Mouse (Mus musculus) gastrocnemius, postnatal 10 days (tissue): ENCODE results near the gene Efcab11. TPM values are rescaled to one million over a fixed set of nuclear protein-coding genes. Genes with fewer than 3 reads are reported as not detected.
"Not testable (repeated sequence)": the region's sequence is repeated elsewhere in the genome, so short reads cannot be mapped to it uniquely, and the experiment has no call there.

ENCODE experiments used
- DNase-seq: peaks from one replicate; pipeline ENCODE4 v3.0.0; 2021; ENCODE audit warnings: mixed read lengths
- total RNA-seq, 2 experiments: library from RNA; stranded (reverse); gene quantifications; 2 replicates each; pipeline ENCODE4 v1.2.3; 2021

The Efcab11 gene
- total RNA-seq, 2 experiments from 2014 or later, result 0.84 to 1.7 TPM

- no peak for DNase-seq
Observed at GRCm38 (mm10) chr12:99874609-99875008, 9.6 kb downstream of the Efcab11 start.

- no peak for DNase-seq
Observed at GRCm38 (mm10) chr12:99873443-99873842, 10.8 kb downstream of the Efcab11 start.

- DNase-seq, result no peak
Observed at GRCm38 (mm10) chr12:99868821-99869220, 15.4 kb downstream of the Efcab11 start.

GRCm38 (mm10) chr12:99864613-99865012 is 19.6 kb downstream of the Efcab11 start:
- no peak for DNase-seq

- DNase-seq, result no peak
Observed at GRCm38 (mm10) chr12:99860981-99861380, 23.3 kb downstream of the Efcab11 start.

GRCm38 (mm10) chr12:99859391-99860100 is 24.7 kb downstream of the Efcab11 start:
- no peak for DNase-seq

GRCm38 (mm10) chr12:99858664-99859063 is 25.6 kb downstream of the Efcab11 start:
- DNase-seq, result no peak

- no peak for DNase-seq
Observed at GRCm38 (mm10) chr12:99856011-99856410, 28.2 kb downstream of the Efcab11 start.

- DNase-seq, result no peak
Observed at GRCm38 (mm10) chr12:99853323-99854258, 30.6 kb downstream of the Efcab11 start.

GRCm38 (mm10) chr12:99849996-99850395 is 34.2 kb downstream of the Efcab11 start:
- no peak for DNase-seq

GRCm38 (mm10) chr12:99844951-99845350 is 39.3 kb downstream of the Efcab11 start:
- DNase-seq, result no peak

GRCm38 (mm10) chr12:99838703-99839102 is 45.5 kb downstream of the Efcab11 start:
- no peak for DNase-seq

- no peak for DNase-seq
Observed at GRCm38 (mm10) chr12:99838109-99838508, 46.1 kb downstream of the Efcab11 start.

- DNase-seq, result no peak
Observed at GRCm38 (mm10) chr12:99837528-99837927, 46.7 kb downstream of the Efcab11 start.

- DNase-seq, result no peak
Observed at GRCm38 (mm10) chr12:99836404-99837131, 47.7 kb downstream of the Efcab11 start.

GRCm38 (mm10) chr12:99833476-99833875 is 50.8 kb downstream of the Efcab11 start:
- no peak for DNase-seq

GRCm38 (mm10) chr12:99822591-99822990 is 61.6 kb downstream of the Efcab11 start:
- no peak for DNase-seq

- no peak for DNase-seq
Observed at GRCm38 (mm10) chr12:99821309-99821934, 62.8 kb downstream of the Efcab11 start.

GRCm38 (mm10) chr12:99819186-99819974 is 64.9 kb downstream of the Efcab11 start:
- DNase-seq, result no peak

- not testable (repeated sequence) for DNase-seq
Observed at GRCm38 (mm10) chr12:99818006-99818405, 66.2 kb downstream of the Efcab11 start.

- DNase-seq, result no peak
Observed at GRCm38 (mm10) chr12:99815244-99815643, 69.0 kb downstream of the Efcab11 start.
